Mouse (Mus musculus) right cerebral cortex, postnatal 14 days (tissue): ENCODE measurements around the gene Olfr54.
"Not testable (repeated sequence)": the region's sequence is repeated elsewhere in the genome, so short reads cannot be mapped to it uniquely, and the experiment has no call there.

ENCODE experiments used
- DNase-seq: peaks from one replicate; pipeline ENCODE4 v3.0.0; 2022

The Olfr54 gene

DNA sequence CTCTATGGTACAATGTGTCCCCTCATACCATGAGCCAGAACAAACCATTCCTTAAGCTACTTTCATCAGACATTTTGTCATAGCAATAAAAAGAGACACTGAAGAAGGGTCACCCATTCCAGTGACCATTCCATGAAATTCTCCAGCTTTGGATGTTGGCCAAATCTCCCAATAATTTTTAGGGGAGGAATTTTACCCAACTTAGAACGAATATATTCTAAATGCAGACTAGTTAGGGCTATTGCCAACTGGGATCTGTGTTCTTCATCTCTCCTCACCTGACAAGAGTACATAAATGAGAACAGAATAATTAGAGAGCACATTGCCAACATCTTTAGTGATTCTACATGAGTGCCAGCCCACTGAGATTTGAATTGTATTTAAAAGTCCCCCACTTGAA, at the start of gene Olfr54:
Olfr54 (plus strand) TSS at position 301 of the 400 bp plus-strand sequence.
- DNase-seq = no peak

GRCm38 (mm10) chr11:50964886-50965285, 49.1 kb upstream of the Olfr54 start:
- DNase-seq = no peak

- DNase-seq = no peak
Observed at GRCm38 (mm10) chr11:50966230-50966629, 47.8 kb upstream of the Olfr54 start, which contains the start of gene Olfr1378. TSS of gene Olfr1378 (plus strand) at chr11:50966530.

GRCm38 (mm10) chr11:50977216-50977615, 36.8 kb upstream of the Olfr54 start:
- DNase-seq = no peak

GRCm38 (mm10) chr11:50981667-50982066, 32.4 kb upstream of the Olfr54 start, which contains the start of gene Olfr1377:
TSS of gene Olfr1377 (plus strand) at chr11:50981967.
- no peak for DNase-seq

GRCm38 (mm10) chr11:51003296-51003695, 10.7 kb upstream of the Olfr54 start, which contains the start of gene Olfr51:
TSS of gene Olfr51 (plus strand) at chr11:51003596.
- no peak for DNase-seq

- DNase-seq = no peak
Observed at GRCm38 (mm10) chr11:51011821-51012220, 2.2 kb upstream of the Olfr54 start.

DNA sequence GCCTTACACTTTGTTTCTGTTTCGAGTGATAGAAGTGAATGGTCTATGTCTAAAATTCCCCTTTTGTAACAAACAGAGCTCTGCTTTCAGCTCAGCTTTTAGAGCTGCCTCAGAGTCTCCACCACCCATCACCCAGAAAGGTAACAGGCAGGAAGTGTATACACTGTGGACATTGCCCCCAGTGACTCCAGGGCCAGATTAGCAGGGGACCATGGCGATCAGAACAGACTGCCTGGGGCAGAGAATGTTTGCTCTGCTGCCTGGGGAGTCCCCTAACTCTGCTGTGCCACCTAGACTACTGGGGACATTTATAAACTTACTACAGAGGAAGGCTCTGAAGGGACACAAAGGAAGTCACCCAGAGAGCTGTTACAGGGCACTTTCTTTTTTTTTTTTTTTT, 2.3 kb downstream of the Olfr54 start:
- no peak for DNase-seq

- not testable (repeated sequence) for DNase-seq
Observed at GRCm38 (mm10) chr11:51026811-51027210, 12.8 kb downstream of the Olfr54 start.

DNA sequence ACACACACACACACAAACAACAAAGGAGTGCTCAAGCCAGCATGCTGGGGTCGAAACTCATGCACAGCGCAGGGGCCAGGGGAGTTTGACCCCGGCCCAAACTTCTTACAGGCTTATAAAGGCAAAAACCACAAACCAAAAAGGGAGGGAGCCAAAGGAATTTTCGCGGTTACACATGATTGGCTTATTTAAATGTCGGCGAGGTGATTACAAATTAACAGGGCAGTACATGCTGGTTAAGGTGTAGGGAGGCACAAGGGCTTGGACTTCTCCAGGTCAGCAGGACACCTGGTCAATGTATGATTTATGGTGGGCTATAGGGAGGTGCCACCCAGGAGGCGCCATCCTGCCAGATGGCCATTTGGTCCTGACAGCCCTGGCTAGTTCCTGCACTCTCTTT, 15.3 kb downstream of the Olfr54 start:
- DNase-seq = not testable (repeated sequence)

DNA sequence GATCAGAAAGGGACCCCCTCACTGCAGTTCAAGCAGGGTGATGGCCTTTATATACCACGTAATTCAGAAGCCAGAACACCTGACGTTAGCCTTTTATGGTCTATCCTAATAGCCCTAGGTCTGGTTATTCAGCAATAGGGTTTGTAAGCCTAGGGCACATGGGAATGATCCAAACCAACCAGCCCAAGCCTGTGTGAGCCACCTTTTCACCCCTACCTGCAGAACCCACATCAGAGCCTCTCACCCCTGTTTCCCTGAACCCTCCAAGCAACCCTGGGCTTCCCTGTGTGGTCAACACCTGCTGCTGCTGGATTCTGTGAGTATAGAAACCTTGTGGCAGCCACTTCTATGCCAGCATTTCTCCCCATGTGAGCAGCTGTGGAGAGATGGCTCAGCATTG, 16.2 kb downstream of the Olfr54 start:
- DNase-seq = no peak

DNA sequence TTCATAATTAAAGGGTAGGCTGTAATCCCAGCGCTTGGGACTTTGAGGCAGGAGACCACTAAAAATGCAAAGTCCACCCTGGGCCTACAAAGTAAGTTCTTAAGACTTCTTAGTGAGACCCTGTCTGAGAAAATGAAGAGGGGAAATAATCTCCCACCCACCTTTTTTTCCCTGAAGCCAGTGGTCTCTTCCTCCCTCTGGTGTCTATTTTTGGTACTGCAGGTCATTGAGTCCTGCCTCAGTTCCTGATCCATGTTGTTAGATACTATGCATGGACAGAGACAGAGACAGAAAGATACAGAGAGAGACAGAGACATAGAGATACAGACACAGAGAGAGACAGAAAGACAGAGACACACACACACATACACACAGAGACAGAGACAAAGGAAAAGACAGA, 18.8 kb downstream of the Olfr54 start:
- DNase-seq = no peak

DNA sequence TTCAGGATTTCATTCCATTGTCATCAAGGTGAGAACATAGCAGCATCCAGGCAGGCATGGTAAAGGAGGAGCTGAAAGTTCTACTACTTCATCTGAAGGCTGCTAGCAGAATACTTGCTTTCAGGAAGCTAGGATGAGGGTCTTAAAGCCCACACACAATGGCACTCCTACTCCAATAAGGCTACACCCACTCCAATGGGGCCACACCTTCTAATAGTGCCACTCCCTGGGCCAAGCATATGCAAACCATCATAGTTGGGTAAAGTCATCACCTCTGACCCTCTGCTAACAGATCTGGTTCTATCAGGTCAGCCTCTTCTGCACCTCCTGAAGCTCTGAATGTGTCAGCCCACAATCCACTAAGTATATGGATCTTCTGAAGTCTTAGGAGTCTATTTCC, 20.1 kb downstream of the Olfr54 start:
- DNase-seq = not testable (repeated sequence)

- DNase-seq = no peak
Observed at GRCm38 (mm10) chr11:51035951-51036350, 21.9 kb downstream of the Olfr54 start.

- not testable (repeated sequence) for DNase-seq
Observed at GRCm38 (mm10) chr11:51044776-51045175, 30.7 kb downstream of the Olfr54 start.

GRCm38 (mm10) chr11:51047809-51048208, 33.8 kb downstream of the Olfr54 start, which contains the start of gene Olfr1375:
TSS of gene Olfr1375 (plus strand) at chr11:51048109.
- not testable (repeated sequence) for DNase-seq

DNA sequence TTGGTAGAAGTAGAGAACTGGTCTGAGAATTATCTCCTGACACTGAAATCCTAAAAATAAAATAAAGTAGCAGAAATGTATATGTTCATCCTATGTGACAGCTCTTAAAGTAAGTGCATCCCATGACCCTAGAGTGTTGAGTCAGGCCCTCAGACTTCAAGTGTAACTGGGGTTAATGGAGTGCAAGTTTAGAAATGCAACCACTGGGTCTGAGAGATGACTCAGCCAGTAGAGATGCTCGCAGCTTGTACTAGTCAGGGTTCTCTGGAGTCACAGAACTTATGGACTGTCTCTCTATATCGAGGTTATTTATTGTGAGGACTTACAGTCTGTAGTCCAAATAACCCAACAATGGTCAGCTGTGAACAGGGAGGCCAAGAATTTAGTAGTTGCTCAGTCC, 37.6 kb downstream of the Olfr54 start:
- no peak for DNase-seq

GRCm38 (mm10) chr11:51053230-51053629, 39.2 kb downstream of the Olfr54 start:
- DNase-seq = no peak

- peak; percentile 80 for DNase-seq
Observed at GRCm38 (mm10) chr11:51059151-51059571, 45.1 kb downstream of the Olfr54 start, which contains the start of gene Zfp354a. TSS of gene Zfp354a (plus strand) at chr11:51059257.

DNA sequence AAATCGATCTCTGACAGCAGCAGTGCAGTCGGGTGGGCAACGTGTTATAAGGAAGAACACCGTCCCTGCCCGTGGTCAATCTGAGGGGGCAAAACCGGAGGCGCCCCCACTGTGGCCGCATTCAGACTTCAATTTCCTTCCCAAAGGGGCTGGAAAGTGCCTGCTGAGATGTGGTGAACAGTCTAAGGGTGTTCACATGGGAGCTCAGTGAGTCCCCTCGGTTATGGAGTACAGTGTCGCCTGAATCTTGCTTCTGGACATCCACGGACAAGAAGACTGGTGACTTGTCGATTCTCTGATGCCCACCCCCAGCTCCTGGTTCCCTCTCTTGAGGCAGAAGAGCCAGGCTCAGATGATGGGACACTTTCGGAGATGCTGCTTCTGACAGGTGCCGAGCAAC, 45.6 kb downstream of the Olfr54 start:
- no peak for DNase-seq

GRCm38 (mm10) chr11:51060981-51061380, 46.9 kb downstream of the Olfr54 start:
- DNase-seq = no peak

DNA sequence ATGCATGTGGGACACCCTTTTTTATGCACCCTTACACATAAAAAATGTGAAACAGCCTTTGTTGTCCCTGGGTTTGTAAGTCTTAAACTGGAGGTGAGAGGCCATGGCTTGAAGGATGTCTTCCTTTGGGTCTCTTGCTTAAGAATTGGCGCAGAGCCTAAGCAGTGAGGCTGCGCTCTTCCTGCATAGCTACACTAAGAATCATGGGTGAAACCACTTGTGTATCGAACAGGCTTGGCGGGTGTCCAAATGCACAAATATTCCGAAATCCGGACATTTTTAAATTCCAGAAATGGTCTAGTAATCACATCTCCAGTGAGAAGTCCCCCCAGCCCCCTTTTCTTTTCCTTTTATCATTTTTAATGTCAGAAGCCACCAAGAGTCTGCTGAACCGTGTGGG, 49.2 kb downstream of the Olfr54 start:
- no peak for DNase-seq

DNA sequence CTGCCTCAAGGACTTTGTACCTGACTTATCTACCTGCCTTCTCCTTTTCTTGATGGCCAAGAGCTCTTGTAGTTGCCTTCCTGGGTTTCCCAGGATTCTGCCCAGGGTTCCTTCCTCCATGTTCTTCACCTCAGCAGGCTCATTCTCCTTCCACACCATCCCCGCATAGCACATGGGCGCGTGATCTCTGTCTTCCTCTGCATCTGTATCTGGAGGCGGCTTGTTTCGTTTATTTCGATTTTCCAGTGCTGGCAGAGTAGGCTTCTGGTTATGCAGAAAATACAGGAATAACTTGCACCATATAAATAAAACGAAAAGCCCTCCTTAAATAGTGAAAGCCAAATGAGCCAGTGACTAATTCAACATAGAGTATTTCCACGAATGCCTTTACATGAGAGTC, 49.8 kb downstream of the Olfr54 start:
- DNase-seq = no peak
